Mouse (Mus musculus) right cerebral cortex, postnatal 25 days (tissue): ENCODE data around the gene Plin2.

ENCODE experiments used
- DNase-seq: peaks from one replicate; pipeline ENCODE4 v3.0.0; 2022

Plin2 gene

GRCm38 (mm10) chr4:86669780-86670201 is at the start of gene Plin2:
Gene Plin2 (minus strand): TSS chr4:86670060.
- DNase-seq = peak; percentile 20

- no peak for DNase-seq
Observed at GRCm38 (mm10) chr4:86718878-86719577, 49.2 kb upstream of the Plin2 start.

GRCm38 (mm10) chr4:86717176-86717575 is 47.3 kb upstream of the Plin2 start:
- no peak for DNase-seq

- no peak for DNase-seq
Observed at GRCm38 (mm10) chr4:86715341-86715740, 45.5 kb upstream of the Plin2 start.

GRCm38 (mm10) chr4:86713518-86713917 is 43.7 kb upstream of the Plin2 start:
- no peak for DNase-seq

- peak; percentile 63 for DNase-seq
Observed at GRCm38 (mm10) chr4:86712751-86713195, 42.9 kb upstream of the Plin2 start.

GRCm38 (mm10) chr4:86710666-86711215 is 40.9 kb upstream of the Plin2 start:
- no peak for DNase-seq

GRCm38 (mm10) chr4:86710034-86710650 is 40.3 kb upstream of the Plin2 start:
- no peak for DNase-seq

GRCm38 (mm10) chr4:86708801-86709200 is 38.9 kb upstream of the Plin2 start:
- no peak for DNase-seq

GRCm38 (mm10) chr4:86699161-86699865 is 29.5 kb upstream of the Plin2 start:
- no peak for DNase-seq

GRCm38 (mm10) chr4:86696890-86697289 is 27.0 kb upstream of the Plin2 start:
- DNase-seq = peak; percentile 11

GRCm38 (mm10) chr4:86695081-86695480 is 25.2 kb upstream of the Plin2 start:
- no peak for DNase-seq

- no peak for DNase-seq
Observed at GRCm38 (mm10) chr4:86692931-86693330, 23.1 kb upstream of the Plin2 start.

- DNase-seq = no peak
Observed at GRCm38 (mm10) chr4:86691290-86691689, 21.4 kb upstream of the Plin2 start.

- DNase-seq = no peak
Observed at GRCm38 (mm10) chr4:86690768-86691167, 20.9 kb upstream of the Plin2 start.

- no peak for DNase-seq
Observed at GRCm38 (mm10) chr4:86690194-86690593, 20.3 kb upstream of the Plin2 start.

- no peak for DNase-seq
Observed at GRCm38 (mm10) chr4:86689056-86689735, 19.3 kb upstream of the Plin2 start.

- no peak for DNase-seq
Observed at GRCm38 (mm10) chr4:86686564-86686963, 16.7 kb upstream of the Plin2 start.

- DNase-seq = no peak
Observed at GRCm38 (mm10) chr4:86686009-86686366, 16.1 kb upstream of the Plin2 start.

GRCm38 (mm10) chr4:86685231-86686008 is 15.6 kb upstream of the Plin2 start:
- DNase-seq = no peak

- no peak for DNase-seq
Observed at GRCm38 (mm10) chr4:86684806-86685205, 14.9 kb upstream of the Plin2 start.

GRCm38 (mm10) chr4:86683746-86684145 is 13.9 kb upstream of the Plin2 start:
- DNase-seq = no peak
